Mouse (Mus musculus) stomach, embryonic 16.5 days (tissue): ENCODE measurements at regions not wholly inside any gene's neighbourhood (a gene's known extent, or its start where the extent isn't known, plus 50 kb on each side); places are given as distances from the start of the nearest gene placed in this dataset.

ENCODE experiments used
- ATAC-seq: fragments of 200-750 bp; cut with Nextera tagmentation; 2 replicates; pipeline ENCODE4 v1.8.0; 2017; ENCODE audit warnings: moderate number of reproducible peaks, moderate TSS enrichment; ENCODE audit not compliant: insufficient read depth, low FRiP score
- H3K27ac ChIP-seq: fragments of 300-500 bp; sonication (generic); 2 replicates; pipeline ENCODE4 v1.5.1; 2014; ENCODE audit warnings: low read length
- H3K27me3 ChIP-seq: fragments of 300-500 bp; sonication (generic); 2 replicates; pipeline ENCODE4 v1.6.1; 2014; ENCODE audit warnings: low read length, control low read depth, mixed read lengths; ENCODE audit not compliant: control insufficient read depth, insufficient read depth
- H3K36me3 ChIP-seq: fragments of 300-500 bp; sonication (generic); 2 replicates; pipeline ENCODE4 v1.6.1; 2014; ENCODE audit warnings: low read length; ENCODE audit not compliant: control insufficient read depth, insufficient read depth
- H3K4me1 ChIP-seq: fragments of 300-500 bp; sonication (generic); 2 replicates; pipeline ENCODE4 v1.6.1; 2014; ENCODE audit warnings: low read length, control low read depth, mixed read lengths; ENCODE audit not compliant: control insufficient read depth, insufficient read depth
- H3K4me2 ChIP-seq: fragments of 300-500 bp; sonication (generic); 2 replicates; pipeline ENCODE4 v1.6.1; 2014; ENCODE audit warnings: low read depth, low read length, mixed read lengths
- H3K4me3 ChIP-seq: fragments of 300-500 bp; sonication (generic); replicated peaks from 2 replicates; pipeline ENCODE4 v1.5.1; 2014; ENCODE audit warnings: mild to moderate bottlenecking, low read length
- H3K9ac ChIP-seq: fragments of 300-500 bp; sonication (generic); 2 replicates; pipeline ENCODE4 v1.6.1; 2014; ENCODE audit warnings: low read length
- H3K9me3 ChIP-seq: fragments of 300-500 bp; sonication (generic); replicated peaks from 2 replicates; pipeline ENCODE4 v1.6.1; 2016; ENCODE audit warnings: low read length, control low read depth; ENCODE audit not compliant: control insufficient read depth
- WGBS: fragments of 180-500 bp; shearing (Covaris S2); extraction: QIAGEN DNeasy Blood & Tissue Kit; methylation state at CpG from one replicate; pipeline ENCODE4 v1.1.7; 2014; 5-methylcytosine and 5-hydroxymethylcytosine counted together

- Histone ChIP-seq H3K4me3 (no peak overlapping the region), H3K27ac (no peak overlapping the region), H3K4me1 (no peaks in the 10 kb centered on the region), H3K9ac (no peak overlapping the region), H3K36me3 (no peaks in the 10 kb centered on the region), H3K4me2 (no peak overlapping the region), H3K27me3 (no peaks in the 10 kb centered on the region), H3K9me3 (no peaks in the 10 kb centered on the region)
- ATAC-seq = no peak
- 71% methylated on average over 11 of the region's 11 CpGs for WGBS
These were observed 517.5 kb upstream of the Adamts16 start for GRCm38 (mm10) chr13:71359112-71359511.

GRCm38 (mm10) chr13:71350787-71351186, 509.2 kb upstream of the Adamts16 start:
- no peaks in the 10 kb centered on the region for H3K9me3 ChIP-seq
- H3K9ac ChIP-seq = no peak overlapping the region
- no peaks in the 10 kb centered on the region for H3K36me3 ChIP-seq
- no peak overlapping the region for H3K27ac ChIP-seq
- H3K4me1 ChIP-seq = no peaks in the 10 kb centered on the region
- H3K4me3 ChIP-seq = no peak overlapping the region
- H3K27me3 ChIP-seq = no peaks in the 10 kb centered on the region
- no peak for ATAC-seq
- no peak overlapping the region for H3K4me2 ChIP-seq
- WGBS = 89% methylated on average over 7 of the region's 7 CpGs

GRCm38 (mm10) chr13:71342921-71343320, 501.3 kb upstream of the Adamts16 start:
- Histone ChIP-seq H3K9ac (no peak overlapping the region), H3K9me3 (no peaks in the 10 kb centered on the region), H3K4me3 (no peak overlapping the region), H3K27me3 (no peaks in the 10 kb centered on the region), H3K27ac (no peak overlapping the region), H3K4me1 (no peaks in the 10 kb centered on the region), H3K36me3 (no peaks in the 10 kb centered on the region), H3K4me2 (no peak overlapping the region)
- WGBS = 74% methylated on average over 1 of the region's 1 CpGs
- no peak for ATAC-seq

- ATAC-seq = no peak
- 75% methylated on average over 6 of the region's 6 CpGs for WGBS
- H3K27me3 ChIP-seq = no peaks in the 10 kb centered on the region
- H3K9me3 ChIP-seq = no peaks in the 10 kb centered on the region
- no peak overlapping the region for H3K4me3 ChIP-seq
- no peaks in the 10 kb centered on the region for H3K4me1 ChIP-seq
- no peak overlapping the region for H3K4me2 ChIP-seq
- H3K9ac ChIP-seq = no peak overlapping the region
- no peaks in the 10 kb centered on the region for H3K36me3 ChIP-seq
- H3K27ac ChIP-seq = no peak overlapping the region
These were observed 497.1 kb upstream of the Adamts16 start for GRCm38 (mm10) chr13:71338700-71339099.

GRCm38 (mm10) chr13:71334925-71335324, 493.3 kb upstream of the Adamts16 start:
- WGBS = 74% methylated on average over 4 of the region's 4 CpGs
- no peak overlapping the region for H3K4me3 ChIP-seq
- no peak for ATAC-seq

GRCm38 (mm10) chr13:71333146-71333545, 491.5 kb upstream of the Adamts16 start:
- Histone ChIP-seq H3K4me3 (no peak overlapping the region), H3K4me1 (no peaks in the 10 kb centered on the region), H3K27me3 (no peaks in the 10 kb centered on the region), H3K9me3 (no peaks in the 10 kb centered on the region), H3K4me2 (no peak overlapping the region), H3K27ac (no peak overlapping the region), H3K9ac (no peak overlapping the region), H3K36me3 (no peaks in the 10 kb centered on the region)
- ATAC-seq = no peak
- 71% methylated on average over 4 of the region's 4 CpGs for WGBS

More at GRCm38 (mm10) chr13:71334925-71335324, 493.3 kb upstream of the Adamts16 start:
- no peaks in the 10 kb centered on the region for H3K9me3 ChIP-seq
- no peaks in the 10 kb centered on the region for H3K4me1 ChIP-seq
- H3K36me3 ChIP-seq = no peaks in the 10 kb centered on the region
- H3K9ac ChIP-seq = no peak overlapping the region
- H3K4me2 ChIP-seq = no peak overlapping the region
- H3K27ac ChIP-seq = no peak overlapping the region
- H3K27me3 ChIP-seq = no peaks in the 10 kb centered on the region

GRCm38 (mm10) chr13:71330321-71330720, 488.7 kb upstream of the Adamts16 start:
- Histone ChIP-seq H3K27me3 (no peaks in the 10 kb centered on the region), H3K4me2 (no peak overlapping the region), H3K4me3 (no peak overlapping the region), H3K9me3 (no peaks in the 10 kb centered on the region), H3K27ac (no peak overlapping the region), H3K9ac (no peak overlapping the region), H3K36me3 (no peaks in the 10 kb centered on the region), H3K4me1 (no peaks in the 10 kb centered on the region)
- WGBS = 39% methylated on average over 6 of the region's 6 CpGs
- no peak for ATAC-seq

- no peak for ATAC-seq
- Histone ChIP-seq H3K27me3 (no peaks in the 10 kb centered on the region), H3K4me2 (no peak overlapping the region), H3K9ac (no peak overlapping the region), H3K4me3 (no peak overlapping the region), H3K36me3 (no peaks in the 10 kb centered on the region), H3K9me3 (no peaks in the 10 kb centered on the region), H3K27ac (no peak overlapping the region), H3K4me1 (no peaks in the 10 kb centered on the region)
- WGBS = 67% methylated on average over 4 of the region's 4 CpGs
These were observed 486.5 kb upstream of the Adamts16 start for GRCm38 (mm10) chr13:71327802-71328753.

- no peaks in the 10 kb centered on the region for H3K36me3 ChIP-seq
- H3K9ac ChIP-seq = no peak overlapping the region
- H3K4me1 ChIP-seq = no peaks in the 10 kb centered on the region
- H3K4me3 ChIP-seq = no peak overlapping the region
- H3K27ac ChIP-seq = no peak overlapping the region
- WGBS = 78% methylated on average over 3 of the region's 3 CpGs
- no peak overlapping the region for H3K4me2 ChIP-seq
- H3K9me3 ChIP-seq = no peaks in the 10 kb centered on the region
- no peaks in the 10 kb centered on the region for H3K27me3 ChIP-seq
- ATAC-seq = no peak
These were observed 478.9 kb upstream of the Adamts16 start for GRCm38 (mm10) chr13:71320489-71320888.
